Mouse (Mus musculus): ENCODE data around the gene Ccdc34.

- TF ChIP-seq POLR2A (IDR thresholded peaks at IDR 0.05; ENCODE audit: insufficient read length, low read depth) = no peak
- TF ChIP-seq POLR2AphosphoS2 (IDR thresholded peaks at IDR 0.05; ENCODE audit: insufficient read length, low read depth) = no peak
- no peak for TF ChIP-seq MAX (IDR thresholded peaks at IDR 0.05; ENCODE audit: low read depth)
- TF ChIP-seq TCF12 (IDR thresholded peaks at IDR 0.05; ENCODE audit: insufficient read depth, poor library complexity, severe bottlenecking) = no peak
- no peak for TF ChIP-seq E2F4 (IDR thresholded peaks at IDR 0.05; ENCODE audit: insufficient read depth)
- no peak for TF ChIP-seq REST (IDR thresholded peaks at IDR 0.05; ENCODE audit: insufficient read depth, insufficient read length)
- TF ChIP-seq MYOD1 (IDR thresholded peaks at IDR 0.05; ENCODE audit: control insufficient read depth in 1 of 3, insufficient read length in 2 of 3, low read depth in 2 of 3) = no peak
- TF ChIP-seq USF1 (IDR thresholded peaks at IDR 0.05; ENCODE audit: low read depth) = no peak
- no peak for TF ChIP-seq MYOG (IDR thresholded peaks at IDR 0.05; ENCODE audit: control insufficient read depth in 1 of 3, insufficient read depth in 1 of 3, insufficient read length in 2 of 3, low read depth in 2 of 3)
- TF ChIP-seq SRF (IDR thresholded peaks at IDR 0.05; ENCODE audit: control insufficient read depth, insufficient read length, low read depth) = no peak
- TF ChIP-seq TCF3 (IDR thresholded peaks at IDR 0.05; ENCODE audit: insufficient read length, low read depth) = no peak
- TF ChIP-seq CEBPB (IDR thresholded peaks at IDR 0.05; ENCODE audit: insufficient read depth, poor library complexity, severe bottlenecking) = no peak
These were observed 120.5 kb downstream of the Ccdc34 start for GRCm38 (mm10) chr2:110138096-110138495.

Measured in myocyte (in vitro differentiated cells).